Comparison of ENCODE assay signal across 44 mouse cellular contexts in the genomic region with DNA sequence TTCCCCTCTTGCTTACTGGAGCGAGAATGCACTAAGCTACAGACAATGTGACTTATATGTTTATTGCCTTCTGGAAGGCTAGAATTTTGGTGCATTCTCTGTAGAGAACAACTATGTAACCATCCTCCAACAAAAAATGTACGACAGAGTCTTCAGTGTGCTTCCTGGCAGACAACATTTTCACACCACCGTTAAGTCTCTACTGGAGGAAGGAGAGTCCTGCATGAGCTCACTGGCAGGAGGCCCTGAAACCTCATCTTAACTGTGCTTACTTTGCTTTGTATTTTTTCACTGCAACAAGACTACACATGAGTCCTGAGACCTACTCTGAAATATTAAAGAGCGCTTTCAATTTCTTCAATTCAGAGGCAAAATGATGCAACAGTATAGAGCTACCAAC. TPM values are rescaled to one million over a fixed set of nuclear protein-coding genes. Genes with fewer than 3 reads are reported as not detected.
A peak's percentile ranks its signal among the peaks of the same experiment; 100 is the strongest.
DNase-seq lines count a peak whose midpoint lies in the region; ATAC-seq and TF ChIP-seq lines count a peak whose summit lies in the region.
"Had no signal": no experiment of that assay in that cellular context is flagged by ENCODE, and none has a peak within 500 bp of the region (broad histone marks: within the 10 kb centered on the region; RNA-seq: fewer than 3 reads in every experiment).

No protein-coding gene starts in this region.

- TF ChIP-seq CTCF in left cerebral cortex, adult 2 months (IDR thresholded peaks at IDR 0.05): no peak; the same call in none of the 2 replicates
- TF ChIP-seq CTCF in stomach, postnatal 0 days (IDR thresholded peaks at IDR 0.05; ENCODE audit: low read depth): 0 out of 2 replicates have a peak, but pooled peaks have one; percentile 2

- H3K4me3 ChIP-seq in forebrain, embryonic 10.5 days: no peak overlapping the region
- H3K4me3 ChIP-seq in forebrain, embryonic 11.5 days (ENCODE audit: low read depth, low read length): no peak overlapping the region
- no peak overlapping the region for H3K4me3 ChIP-seq in left cerebral cortex, adult 2 months
- no peak overlapping the region for H3K4me3 ChIP-seq in stomach, postnatal 0 days (ENCODE audit: low read depth, low read length)
- H3K4me3 ChIP-seq in hindbrain, embryonic 11.5 days (ENCODE audit: low read depth, low read length): no peak overlapping the region
- H3K4me3 ChIP-seq: embryonic facial prominence, embryonic 13.5 days; erythroblast, embryonic 14.5 days; forebrain, embryonic 13.5 days; heart, embryonic 13.5 days; hindbrain, embryonic 10.5 days; kidney, embryonic 15.5 days; limb, embryonic 12.5 days; liver, embryonic 15.5 days; midbrain, embryonic 13.5 days had no signal

- H3K4me2 ChIP-seq in forebrain, embryonic 11.5 days (ENCODE audit: low read depth, low read length, severe bottlenecking): no peak overlapping the region
- no peak overlapping the region for H3K4me2 ChIP-seq in stomach, postnatal 0 days (replicated peaks; ENCODE audit: low read depth)
- no peak overlapping the region for H3K4me2 ChIP-seq in hindbrain, embryonic 11.5 days (replicated peaks; ENCODE audit: low read depth, low read length)
- H3K4me2 ChIP-seq: embryonic facial prominence, embryonic 13.5 days; forebrain, embryonic 13.5 days; heart, embryonic 13.5 days; kidney, embryonic 15.5 days; limb, embryonic 12.5 days; liver, embryonic 15.5 days; midbrain, embryonic 13.5 days had no signal

- H3K9ac ChIP-seq in forebrain, embryonic 11.5 days (ENCODE audit: low read length): no peak overlapping the region
- H3K9ac ChIP-seq in stomach, postnatal 0 days (ENCODE audit: low read length): no peak overlapping the region
- no peak overlapping the region for H3K9ac ChIP-seq in hindbrain, embryonic 11.5 days (ENCODE audit: low read depth, low read length)
- H3K9ac ChIP-seq: embryonic facial prominence, embryonic 13.5 days; forebrain, embryonic 13.5 days; heart, embryonic 13.5 days; kidney, embryonic 15.5 days; limb, embryonic 12.5 days; liver, embryonic 15.5 days; midbrain, embryonic 13.5 days had no signal

- no peak for DNase-seq in forebrain, embryonic 10.5 days (ENCODE audit: extremely low spot score, low spot score)
- no peak for DNase-seq in forebrain, embryonic 11.5 days (ENCODE audit: low spot score)
- DNase-seq in left cerebral cortex, adult 2 months (ENCODE audit: extremely low spot score in 1 of 2, low spot score in 2 of 2): no peak
- DNase-seq in left cerebral cortex, postnatal 10 days (ENCODE audit: extremely low spot score in 1 of 2, low spot score in 2 of 2): no peak
- DNase-seq in NIH3T3 (ENCODE audit: low read depth): peak; percentile 10
- DNase-seq in stomach, postnatal 0 days (ENCODE audit: low spot score): no peak
- no peak for DNase-seq in hindbrain, embryonic 11.5 days (ENCODE audit: low spot score)
- DNase-seq: adrenal gland, postnatal 14 days; cerebellum, adult 11-12 months; cerebellum, adult 9-11 months; embryo, embryonic 11 days; gastrocnemius, postnatal 10 days; heart, postnatal 10 days; kidney, adult 18-20 months; kidney, postnatal 25 days; retina, postnatal 1 day; thymus, adult 18-20 months; thymus, postnatal 25 days had no signal

- no peaks in the 10 kb centered on the region for H3K27me3 ChIP-seq in forebrain, embryonic 10.5 days (ENCODE audit: poor library complexity, severe bottlenecking)
- no peaks in the 10 kb centered on the region for H3K27me3 ChIP-seq in forebrain, embryonic 11.5 days (ENCODE audit: control insufficient read depth, insufficient read depth, low read length)
- H3K27me3 ChIP-seq in stomach, postnatal 0 days (ENCODE audit: control insufficient read depth, insufficient read depth, low read length): no peaks in the 10 kb centered on the region
- H3K27me3 ChIP-seq in hindbrain, embryonic 11.5 days (ENCODE audit: control insufficient read depth, insufficient read depth, low read length): no peaks in the 10 kb centered on the region
- H3K27me3 ChIP-seq: embryonic facial prominence, embryonic 13.5 days; forebrain, embryonic 13.5 days; heart, embryonic 13.5 days; kidney, embryonic 15.5 days; limb, embryonic 12.5 days; liver, embryonic 15.5 days; midbrain, embryonic 13.5 days; Patski had no signal

- H3K4me1 ChIP-seq in forebrain, embryonic 10.5 days: peaks cover 32% of the 10 kb centered on the region
- no peaks in the 10 kb centered on the region for H3K4me1 ChIP-seq in forebrain, embryonic 11.5 days (replicated peaks; ENCODE audit: control insufficient read depth, insufficient read depth, low read length)
- no peaks in the 10 kb centered on the region; the same call in 1 of the 2 replicates for H3K4me1 ChIP-seq in stomach, postnatal 0 days (replicated peaks; ENCODE audit: control insufficient read depth, insufficient read depth)
- H3K4me1 ChIP-seq in hindbrain, embryonic 11.5 days (replicated peaks; ENCODE audit: control insufficient read depth, insufficient read depth, low read length): no peaks in the 10 kb centered on the region
- H3K4me1 ChIP-seq: embryonic facial prominence, embryonic 13.5 days had no signal

- TF ChIP-seq EP300 in stomach, postnatal 0 days (optimal IDR thresholded peaks at IDR 0.05): no peak

- H3K27ac ChIP-seq in forebrain, embryonic 10.5 days: peak overlapping the region; percentile 21; the same call in 1 of the 2 replicates
- H3K27ac ChIP-seq in forebrain, embryonic 11.5 days (ENCODE audit: low read depth, low read length): no peak overlapping the region
- peak overlapping the region; percentile 56 for H3K27ac ChIP-seq in left cerebral cortex, adult 2 months
- peak overlapping the region; percentile 35 for H3K27ac ChIP-seq in stomach, postnatal 0 days (replicated peaks)
- no peak overlapping the region for H3K27ac ChIP-seq in hindbrain, embryonic 11.5 days (ENCODE audit: low read depth, low read length)
- H3K27ac ChIP-seq: embryonic facial prominence, embryonic 13.5 days; forebrain, embryonic 13.5 days; heart, embryonic 13.5 days; hindbrain, embryonic 10.5 days; kidney, embryonic 15.5 days; limb, embryonic 12.5 days; liver, embryonic 15.5 days; macrophage; midbrain, embryonic 13.5 days had no signal

- H3K9me3 ChIP-seq in forebrain, embryonic 10.5 days: no peaks in the 10 kb centered on the region
- H3K9me3 ChIP-seq in forebrain, embryonic 11.5 days (ENCODE audit: control insufficient read depth, low read length): no peaks in the 10 kb centered on the region
- no peaks in the 10 kb centered on the region for H3K9me3 ChIP-seq in stomach, postnatal 0 days (ENCODE audit: control insufficient read depth, low read length)
- no peaks in the 10 kb centered on the region for H3K9me3 ChIP-seq in hindbrain, embryonic 11.5 days (ENCODE audit: control insufficient read depth, low read length)
- H3K9me3 ChIP-seq: embryonic facial prominence, embryonic 13.5 days; forebrain, embryonic 13.5 days; G1E; heart, embryonic 13.5 days; hindbrain, embryonic 10.5 days; kidney, embryonic 15.5 days; limb, embryonic 12.5 days; liver, embryonic 15.5 days; midbrain, embryonic 13.5 days had no signal

- intact Hi-C loops in left cerebral cortex, adult 2 months (cut with DNase I): no loop called here
- intact Hi-C loops in left cerebral cortex, postnatal 10 days (cut with DNase I): no loop called here

- no peak for ATAC-seq in forebrain, embryonic 11.5 days (replicated peaks; ENCODE audit: low FRiP score)
- no peak; the same call in 1 of the 2 replicates for ATAC-seq in stomach, postnatal 0 days (ENCODE audit: low FRiP score, low TSS enrichment)
- ATAC-seq in hindbrain, embryonic 11.5 days (ENCODE audit: low FRiP score): no peak
- ATAC-seq: hindbrain, embryonic 16.5 days; midbrain, embryonic 13.5 days; Patski had no signal

- peaks cover 8% of the 10 kb centered on the region; the same call in 1 of the 2 replicates for H3K36me3 ChIP-seq in forebrain, embryonic 10.5 days (replicated peaks)
- H3K36me3 ChIP-seq in forebrain, embryonic 11.5 days (ENCODE audit: control insufficient read depth, insufficient read depth, low read length): no peaks in the 10 kb centered on the region
- H3K36me3 ChIP-seq in stomach, postnatal 0 days (ENCODE audit: control insufficient read depth, insufficient read depth, low read length): no peaks in the 10 kb centered on the region
- H3K36me3 ChIP-seq in hindbrain, embryonic 11.5 days (ENCODE audit: control insufficient read depth, insufficient read depth, low read length): no peaks in the 10 kb centered on the region
- H3K36me3 ChIP-seq: embryonic facial prominence, embryonic 13.5 days; limb, embryonic 12.5 days; liver, embryonic 15.5 days; midbrain, embryonic 13.5 days had no signal

- 89% methylated on average over 4 of the region's 4 CpGs for WGBS in forebrain, embryonic 10.5 days
- WGBS in forebrain, embryonic 11.5 days: 89% methylated on average over 4 of the region's 4 CpGs
- WGBS in stomach, postnatal 0 days: 57% methylated on average over 4 of the region's 4 CpGs
- 87% methylated on average over 4 of the region's 4 CpGs for WGBS in hindbrain, embryonic 11.5 days

RNA-seq across cellular contexts. Expression of gene Usp53, which starts 8.9 kb away (rescaled TPM):
- 6.6 and 8.1 TPM in 2 replicates for polyA plus RNA-seq in forebrain, embryonic 10.5 days (2016; fragmentation: Nextera tagmentation; extraction: Ambion mirVana)
- 4.8 and 6.0 TPM in 2 replicates for polyA plus RNA-seq in forebrain, embryonic 11.5 days (2014; fragmentation: Nextera tagmentation; extraction: Ambion mirVana)
- total RNA-seq in left cerebral cortex, adult 2 months (2021): 10 to 100 TPM; 27.9 to 39.1 TPM
- total RNA-seq in left cerebral cortex, postnatal 10 days (2021): 10 to 100 TPM; 19.5 to 26.3 TPM
- 24.2 and 27.8 TPM in 2 replicates for polyA plus RNA-seq in stomach, postnatal 0 days (2015; fragmentation: Nextera tagmentation; extraction: Ambion mirVana)
- polyA plus RNA-seq in hindbrain, embryonic 11.5 days (2014; fragmentation: Nextera tagmentation; extraction: Ambion mirVana): 5.0 and 10.9 TPM in 2 replicates

RNA-seq across cellular contexts. Expression of gene 1810037I17Rik, which starts 51.4 kb away (rescaled TPM):
- polyA plus RNA-seq in forebrain, embryonic 10.5 days (2016; fragmentation: Nextera tagmentation; extraction: Ambion mirVana): 77.5 and 77.6 TPM in 2 replicates
- 88.0 and 95.6 TPM in 2 replicates for polyA plus RNA-seq in forebrain, embryonic 11.5 days (2014; fragmentation: Nextera tagmentation; extraction: Ambion mirVana)
- total RNA-seq in left cerebral cortex, adult 2 months (2021): 10 to 100 TPM; 58.3 to 59.5 TPM
- 10 to 100 TPM; 43.2 to 48.6 TPM for total RNA-seq in left cerebral cortex, postnatal 10 days (2021)
- 385 and 409 TPM in 2 replicates for polyA plus RNA-seq in stomach, postnatal 0 days (2015; fragmentation: Nextera tagmentation; extraction: Ambion mirVana)
- 90.8 and 90.9 TPM in 2 replicates for polyA plus RNA-seq in hindbrain, embryonic 11.5 days (2014; fragmentation: Nextera tagmentation; extraction: Ambion mirVana)

RNA-seq across cellular contexts. Expression of gene Gm10959, which starts 56.2 kb away (rescaled TPM):
- not detected in 2 replicates for polyA plus RNA-seq in forebrain, embryonic 10.5 days (2016; fragmentation: Nextera tagmentation; extraction: Ambion mirVana)
- polyA plus RNA-seq in forebrain, embryonic 11.5 days (2014; fragmentation: Nextera tagmentation; extraction: Ambion mirVana): not detected in 2 replicates
- not detected for total RNA-seq in left cerebral cortex, adult 2 months (2021)
- not detected for total RNA-seq in left cerebral cortex, postnatal 10 days (2021)
- polyA plus RNA-seq in stomach, postnatal 0 days (2015; fragmentation: Nextera tagmentation; extraction: Ambion mirVana): not detected in 2 replicates
- polyA plus RNA-seq in hindbrain, embryonic 11.5 days (2014; fragmentation: Nextera tagmentation; extraction: Ambion mirVana): not detected in 2 replicates
- total RNA-seq: adrenal gland, postnatal 14 days; G1E; gastrocnemius, postnatal 10 days; heart, adult 8-10 months; heart, postnatal 10 days; layer of hippocampus, adult 8-10 months; layer of hippocampus, postnatal 25 days; left cerebral cortex, postnatal 25 days; liver, adult 2 months; megakaryocyte-erythroid progenitor cell, adult 5-6 weeks; monocyte, adult 5-6 weeks had no signal
- polyA plus RNA-seq: embryonic facial prominence, embryonic 13.5 days; erythroblast, embryonic 14.5 days; forebrain, embryonic 13.5 days; G1E; gonadal fat pad, adult 2 months; heart, embryonic 13.5 days; hindbrain, embryonic 10.5 days; hindbrain, embryonic 16.5 days; intestine, embryonic 14.5 days; kidney, embryonic 15.5 days; limb, embryonic 12.5 days; liver, adult 2 months; liver, embryonic 15.5 days; lung, embryonic 16.5 days; macrophage; midbrain, embryonic 13.5 days; neural tube, embryonic 14.5 days; Patski; small intestine, adult 2 months; stomach, embryonic 14.5 days had no signal

RNA-seq across cellular contexts. Expression of gene Myoz2, which starts 59.5 kb away (rescaled TPM):
- not detected in 2 replicates for polyA plus RNA-seq in forebrain, embryonic 10.5 days (2016; fragmentation: Nextera tagmentation; extraction: Ambion mirVana)
- polyA plus RNA-seq in forebrain, embryonic 11.5 days (2014; fragmentation: Nextera tagmentation; extraction: Ambion mirVana): not detected in 2 replicates
- total RNA-seq in left cerebral cortex, adult 2 months (2021): not detected
- under 1 TPM in 1 of 2 experiments, not detected in 1; 0.30 TPM for total RNA-seq in left cerebral cortex, postnatal 10 days (2021)
- 1.1 and 1.2 TPM in 2 replicates for polyA plus RNA-seq in stomach, postnatal 0 days (2015; fragmentation: Nextera tagmentation; extraction: Ambion mirVana)
- 0.62 and 0.95 TPM in 2 replicates for polyA plus RNA-seq in hindbrain, embryonic 11.5 days (2014; fragmentation: Nextera tagmentation; extraction: Ambion mirVana)
- total RNA-seq: adrenal gland, postnatal 14 days; megakaryocyte-erythroid progenitor cell, adult 5-6 weeks; monocyte, adult 5-6 weeks had no signal
- polyA plus RNA-seq: erythroblast, embryonic 14.5 days; forebrain, embryonic 13.5 days; G1E; hindbrain, embryonic 10.5 days; intestine, embryonic 14.5 days; liver, adult 2 months; macrophage; midbrain, embryonic 13.5 days; small intestine, adult 2 months had no signal

Comparison
In these comparisons a context has a peak if more than half of its experiments do, and no peak if none do; other contexts are left out.
1. H3K27ac ChIP-seq: peak in forebrain, embryonic 10.5 days (single experiment), left cerebral cortex, adult 2 months (single experiment) and stomach, postnatal 0 days (single experiment); none in forebrain, embryonic 11.5 days (single experiment) and hindbrain, embryonic 11.5 days (single experiment).